Mouse (Mus musculus) forebrain, embryonic 15.5 days (tissue): Measurements from ENCODE around the gene Pcyox1. TPM values are rescaled to one million over a fixed set of nuclear protein-coding genes. Genes with fewer than 3 reads are reported as not detected.

Experiments
- ATAC-seq: fragments of 200-750 bp; cut with Nextera tagmentation; replicated peaks from 2 replicates; pipeline ENCODE4 v1.8.0; 2017; ENCODE audit warnings: mild to moderate bottlenecking, moderate TSS enrichment, moderate library complexity
- H3K27ac ChIP-seq: fragments of 300-500 bp; sonication (generic); replicated peaks from 2 replicates; pipeline ENCODE4 v1.5.1; 2015; ENCODE audit warnings: mild to moderate bottlenecking, inconsistent platforms
- H3K27me3 ChIP-seq: fragments of 300-500 bp; sonication (generic); 2 replicates; pipeline ENCODE4 v1.6.1; 2015; ENCODE audit warnings: inconsistent platforms
- H3K36me3 ChIP-seq: fragments of 300-500 bp; sonication (generic); 2 replicates; pipeline ENCODE4 v1.6.1; 2015; ENCODE audit warnings: mild to moderate bottlenecking, inconsistent platforms
- H3K4me1 ChIP-seq: fragments of 300-500 bp; sonication (generic); 2 replicates; pipeline ENCODE4 v1.6.1; 2015; ENCODE audit warnings: inconsistent platforms
- H3K4me2 ChIP-seq: fragments of 300-500 bp; sonication (generic); replicated peaks from 2 replicates; pipeline ENCODE4 v1.6.1; 2015; ENCODE audit warnings: mild to moderate bottlenecking, inconsistent platforms
- H3K4me3 ChIP-seq: fragments of 300-500 bp; sonication (generic); 2 replicates; pipeline ENCODE4 v1.5.1; 2015; ENCODE audit warnings: mild to moderate bottlenecking, inconsistent platforms
- H3K9ac ChIP-seq: fragments of 300-500 bp; sonication (generic); replicated peaks from 2 replicates; pipeline ENCODE4 v1.6.1; 2015; ENCODE audit warnings: mild to moderate bottlenecking, inconsistent platforms
- H3K9me3 ChIP-seq: fragments of 300-500 bp; sonication (generic); 2 replicates; pipeline ENCODE4 v1.6.1; 2016; ENCODE audit warnings: inconsistent platforms
- whole genome bisulfite sequencing: fragments of 180-500 bp; shearing (Covaris S2); methylation state at CpG from one replicate; pipeline ENCODE4 v1.1.7; 2015; ENCODE audit warnings: mixed read lengths; 5-methylcytosine and 5-hydroxymethylcytosine counted together
- polyA plus RNA-seq: library from polyadenylated mRNA; unstranded; fragments of >200 nt; fragmentation: Nextera tagmentation; extraction: Ambion mirVana; gene quantifications from 2 replicates; pipeline ENCODE4 v1.2.1, GENCODE M21; 2015

Pcyox1 gene
- polyA plus RNA-seq, 1 experiment from 2014 or later: 110 TPM

DNA sequence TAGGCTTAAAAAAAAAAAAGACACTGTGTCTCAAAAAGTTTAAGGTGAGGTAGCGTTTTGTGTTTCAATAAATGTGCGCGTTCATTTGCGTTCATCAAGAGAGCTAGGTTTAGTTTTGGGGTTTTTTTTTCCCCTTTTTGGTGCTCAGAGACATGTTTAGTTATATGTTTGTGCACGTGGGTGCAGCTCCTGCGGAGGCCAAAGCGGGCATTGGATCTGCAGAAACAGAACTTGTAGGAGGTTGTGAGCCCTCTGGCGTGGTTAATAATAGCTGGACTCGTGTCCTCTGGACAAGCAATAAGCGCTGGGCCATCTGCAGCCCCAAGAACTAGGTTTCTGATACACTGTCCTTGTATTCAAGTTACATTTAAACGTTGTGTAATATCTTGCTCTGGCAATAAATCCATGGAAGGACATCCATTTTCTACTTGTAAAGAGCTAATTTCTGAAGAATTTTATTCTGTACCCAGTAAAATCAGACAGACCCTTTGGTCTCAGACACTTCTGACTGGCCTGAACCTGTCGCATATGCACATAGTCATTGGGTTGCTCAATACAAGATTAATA is 24.9 kb downstream of the Pcyox1 start:
- WGBS: 5% methylated on average over 12 of the region's 12 CpGs
- Histone ChIP-seq H3K4me2 (peak overlapping the region; percentile 60), H3K9ac (peak overlapping the region; percentile 88), H3K27ac (peak overlapping the region; percentile 96), H3K9me3 (no peaks in the 10 kb centered on the region), H3K4me3 (peak overlapping the region; percentile 89), H3K36me3 (peaks cover 20% of the 10 kb centered on the region; the same call in 1 of the 2 replicates), H3K27me3 (no peaks in the 10 kb centered on the region), H3K4me1 (peaks cover 32% of the 10 kb centered on the region)
- no peak for ATAC-seq

DNA sequence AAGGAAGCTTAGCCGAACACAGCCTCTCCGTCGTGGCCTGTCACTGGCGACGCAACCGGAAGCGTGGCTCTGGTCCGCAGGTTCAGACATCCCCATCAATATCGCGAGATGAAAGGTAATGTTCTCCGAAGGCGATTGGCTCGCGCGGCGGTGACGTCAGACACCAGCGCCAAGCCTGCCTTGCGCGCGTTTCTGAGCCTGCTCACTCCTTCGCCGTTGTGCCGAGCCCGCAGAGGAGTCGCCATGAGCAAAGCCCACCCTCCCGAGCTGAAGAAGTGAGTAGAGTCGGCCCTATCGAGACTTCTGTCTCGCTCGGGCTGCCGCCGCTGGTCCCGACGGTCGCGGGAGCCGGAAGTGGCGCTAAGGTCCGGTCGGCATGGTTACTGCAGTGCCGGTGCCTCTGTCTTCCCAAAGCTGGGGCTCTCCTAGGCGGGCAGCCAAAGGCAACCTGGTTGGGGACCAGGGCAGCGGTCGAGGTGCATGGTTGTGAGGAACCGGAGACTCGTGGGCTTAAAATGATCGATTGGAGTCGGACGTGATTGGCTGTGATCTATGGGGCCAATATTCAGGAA is 25.5 kb downstream of the Pcyox1 start:
- Histone ChIP-seq H3K4me2 (peak overlapping the region; percentile 60), H3K27me3 (no peaks in the 10 kb centered on the region), H3K9ac (peak overlapping the region; percentile 88), H3K4me1 (peaks cover 38% of the 10 kb centered on the region), H3K9me3 (no peaks in the 10 kb centered on the region), H3K4me3 (peak overlapping the region; percentile 89), H3K27ac (peak overlapping the region; percentile 96), H3K36me3 (peaks cover 14% of the 10 kb centered on the region; the same call in 1 of the 2 replicates)
- peak; percentile 97 for ATAC-seq
- under 1% methylated on average over 50 of the region's 50 CpGs for WGBS

DNA sequence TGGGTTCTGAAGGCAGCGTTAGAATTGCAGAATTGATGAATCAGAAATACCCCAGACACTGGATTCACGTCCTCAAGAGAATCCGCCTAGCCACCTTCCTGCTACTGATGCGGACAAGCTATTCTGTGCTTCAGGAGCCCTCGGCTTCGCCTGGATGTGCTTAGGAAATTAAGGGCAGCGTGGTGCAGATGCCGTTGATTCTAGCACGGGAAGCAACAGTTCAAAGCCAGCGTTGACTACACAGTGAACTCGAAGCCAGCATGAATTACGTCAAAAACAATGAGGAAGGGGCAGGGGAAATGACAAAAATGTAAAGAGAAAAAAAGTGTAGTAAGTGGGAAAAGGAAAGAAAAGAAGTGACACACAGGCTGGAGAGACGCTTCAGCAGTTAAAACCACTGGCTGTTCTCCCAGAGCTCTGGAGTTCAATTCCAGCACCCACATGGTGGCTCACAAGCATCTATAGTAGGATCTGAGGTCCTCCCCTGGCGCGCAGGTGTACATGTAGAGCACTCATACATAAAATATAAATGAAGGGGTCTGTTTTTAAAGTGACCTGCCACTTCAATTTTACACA is 26.1 kb downstream of the Pcyox1 start, which contains the start of gene Snrpg:
Gene Snrpg (plus strand): TSS at position 541 of the 576 bp plus-strand sequence.
- peak within 1 kb of the TSS; percentile 89 for H3K4me3 ChIP-seq
- no peak; the same call in 1 of the 2 replicates for ATAC-seq
- no peaks in the 10 kb centered on the region for H3K9me3 ChIP-seq
- peak within 1 kb of the TSS; percentile 88 for H3K9ac ChIP-seq
- peak within 1 kb of the TSS; percentile 60 for H3K4me2 ChIP-seq
- no peaks in the 10 kb centered on the region for H3K27me3 ChIP-seq
- peak within 1 kb of the TSS; percentile 96 for H3K27ac ChIP-seq
- 16% methylated on average over 15 of the region's 15 CpGs for WGBS
- peaks cover 10% of the 10 kb centered on the region; the same call in 1 of the 2 replicates for H3K36me3 ChIP-seq
- H3K4me1 ChIP-seq: peaks cover 44% of the 10 kb centered on the region

DNA sequence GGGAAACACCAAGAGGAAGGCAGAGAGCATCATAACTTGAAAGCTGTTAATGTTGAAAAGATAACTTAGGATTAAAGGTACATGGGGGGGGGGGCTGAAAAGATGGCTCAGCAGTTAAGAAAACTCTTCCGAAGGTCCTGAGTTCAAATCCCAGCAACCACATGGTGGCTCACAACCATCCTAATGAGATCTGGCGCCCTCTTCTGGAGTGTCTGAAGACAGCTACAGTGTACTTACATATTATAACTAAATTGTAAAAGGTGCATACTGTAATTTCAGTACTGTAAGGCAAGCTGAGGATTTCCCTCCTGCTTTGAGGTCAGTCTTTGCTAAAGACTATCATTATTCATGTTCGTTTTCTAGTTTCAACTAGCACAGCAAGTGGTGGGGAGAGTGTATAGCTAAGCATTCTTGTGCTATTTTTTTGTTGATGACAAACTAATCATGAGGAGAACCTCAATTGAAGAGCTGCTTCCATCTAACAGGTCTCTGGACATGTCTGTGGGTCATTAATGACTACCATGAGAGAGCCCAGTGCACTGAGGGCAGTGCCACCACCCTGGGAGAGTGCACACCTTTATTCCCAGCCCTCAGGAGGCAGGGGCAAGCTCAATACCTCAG is 26.8 kb downstream of the Pcyox1 start:
- ATAC-seq: no peak
- H3K36me3 ChIP-seq: peaks cover 10% of the 10 kb centered on the region; the same call in 1 of the 2 replicates
- peak overlapping the region; percentile 88 for H3K9ac ChIP-seq
- WGBS: 66% methylated on average over 3 of the region's 3 CpGs
- H3K4me2 ChIP-seq: peak overlapping the region; percentile 60
- H3K9me3 ChIP-seq: no peaks in the 10 kb centered on the region
- H3K4me3 ChIP-seq: peak overlapping the region; percentile 89
- H3K27ac ChIP-seq: peak overlapping the region; percentile 96
- no peaks in the 10 kb centered on the region for H3K27me3 ChIP-seq
- peaks cover 44% of the 10 kb centered on the region for H3K4me1 ChIP-seq

DNA sequence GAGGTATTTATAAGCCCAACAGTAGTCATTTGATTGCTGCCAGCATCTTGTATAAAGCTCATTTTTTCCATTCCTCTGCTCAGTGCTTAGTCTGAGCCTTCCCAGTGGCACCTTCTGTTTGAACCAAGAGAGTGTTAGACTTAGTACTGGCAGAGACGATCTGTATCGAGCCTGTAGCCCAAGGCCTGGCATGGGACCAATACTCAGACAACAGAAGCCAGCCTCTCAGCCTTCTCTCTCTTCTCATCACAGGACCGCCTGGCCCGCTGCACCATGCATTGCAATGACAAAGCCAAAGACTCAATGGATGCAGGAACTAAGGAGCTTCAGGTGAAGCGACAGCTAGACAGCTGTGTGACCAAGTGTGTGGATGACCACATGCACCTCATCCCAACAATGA is 28.5 kb downstream of the Pcyox1 start:
- 74% methylated on average over 5 of the region's 5 CpGs for WGBS
- H3K27me3 ChIP-seq: no peaks in the 10 kb centered on the region
- no peak overlapping the region for H3K4me2 ChIP-seq
- H3K9ac ChIP-seq: no peak overlapping the region
- no peak for ATAC-seq
- H3K27ac ChIP-seq: no peak overlapping the region
- H3K4me1 ChIP-seq: peaks cover 42% of the 10 kb centered on the region
- peaks cover 10% of the 10 kb centered on the region; the same call in 1 of the 2 replicates for H3K36me3 ChIP-seq
- H3K9me3 ChIP-seq: no peaks in the 10 kb centered on the region
- H3K4me3 ChIP-seq: no peak overlapping the region

DNA sequence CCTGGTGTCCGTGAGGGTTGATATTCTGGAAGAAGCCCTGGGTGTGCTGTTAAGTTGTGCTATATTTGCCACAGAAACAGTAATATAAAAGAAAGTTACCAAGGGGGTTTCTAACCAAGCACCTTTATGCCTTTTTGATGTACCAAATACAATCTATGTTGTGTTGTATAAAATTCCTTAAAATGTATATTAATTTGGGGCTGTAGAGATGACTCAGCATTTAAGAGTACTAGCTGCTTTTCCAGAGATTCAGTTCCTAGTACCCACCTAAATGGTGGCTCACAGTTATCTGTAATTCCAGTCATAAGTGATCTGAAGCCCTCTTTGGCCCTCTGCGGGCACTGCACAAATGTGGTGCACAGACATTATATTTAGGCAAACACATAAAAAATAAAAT is 30.1 kb downstream of the Pcyox1 start:
- WGBS: 62% methylated on average over 2 of the region's 2 CpGs
- Histone ChIP-seq H3K4me1 (peaks cover 26% of the 10 kb centered on the region), H3K9me3 (no peaks in the 10 kb centered on the region), H3K9ac (no peak overlapping the region), H3K27me3 (no peaks in the 10 kb centered on the region), H3K27ac (peak overlapping the region; percentile 89; the same call in 1 of the 2 replicates), H3K4me2 (peak overlapping the region; percentile 82; the same call in 1 of the 2 replicates), H3K4me3 (peak overlapping the region; percentile 77; the same call in 1 of the 2 replicates), H3K36me3 (peaks cover 10% of the 10 kb centered on the region; the same call in 1 of the 2 replicates)
- ATAC-seq: no peak

DNA sequence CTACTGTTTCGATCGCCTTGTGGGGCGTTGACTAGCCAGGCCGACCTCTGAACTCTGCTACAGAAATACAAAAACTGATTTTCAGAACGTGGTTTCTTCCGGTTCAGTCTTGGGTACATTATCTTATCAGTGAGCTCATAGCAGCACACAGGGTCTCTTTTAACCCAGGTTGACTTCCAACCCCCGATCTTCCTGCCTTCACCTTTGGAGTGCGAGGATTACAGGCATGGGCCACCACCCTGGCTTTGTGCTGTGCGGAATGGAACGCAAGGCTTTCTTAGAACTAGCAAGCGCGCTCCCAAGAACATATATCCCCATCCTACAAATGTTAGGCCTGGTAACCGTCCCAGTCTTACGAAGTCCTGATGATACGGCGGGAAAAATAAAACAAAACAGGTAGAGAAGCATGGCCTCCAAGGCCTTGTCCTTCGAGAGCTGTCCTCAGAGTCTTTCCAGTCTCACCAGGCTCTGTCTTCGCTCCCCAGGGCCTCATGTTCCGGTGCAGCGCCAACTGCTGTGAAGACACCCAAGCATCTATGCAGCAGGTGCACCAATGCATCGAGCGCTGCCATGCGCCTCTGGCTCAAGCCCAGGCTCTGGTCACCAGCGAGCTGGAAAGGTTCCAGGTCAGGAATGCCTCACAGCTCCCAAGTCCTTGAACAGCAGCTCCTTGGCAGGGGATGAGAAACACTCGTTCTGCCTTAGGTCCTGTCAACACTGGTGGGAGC is 30.7 kb downstream of the Pcyox1 start:
- Histone ChIP-seq H3K27me3 (no peaks in the 10 kb centered on the region), H3K36me3 (peaks cover 10% of the 10 kb centered on the region; the same call in 1 of the 2 replicates), H3K4me1 (peaks cover 25% of the 10 kb centered on the region), H3K9me3 (no peaks in the 10 kb centered on the region), H3K9ac (peak overlapping the region; percentile 72), H3K4me2 (peak overlapping the region; percentile 82), H3K4me3 (peak overlapping the region; percentile 77), H3K27ac (peak overlapping the region; percentile 89)
- 31% methylated on average over 25 of the region's 25 CpGs for whole genome bisulfite sequencing
- ATAC-seq: 0 out of 2 replicates have a peak, but pooled peaks have one; percentile 1

DNA sequence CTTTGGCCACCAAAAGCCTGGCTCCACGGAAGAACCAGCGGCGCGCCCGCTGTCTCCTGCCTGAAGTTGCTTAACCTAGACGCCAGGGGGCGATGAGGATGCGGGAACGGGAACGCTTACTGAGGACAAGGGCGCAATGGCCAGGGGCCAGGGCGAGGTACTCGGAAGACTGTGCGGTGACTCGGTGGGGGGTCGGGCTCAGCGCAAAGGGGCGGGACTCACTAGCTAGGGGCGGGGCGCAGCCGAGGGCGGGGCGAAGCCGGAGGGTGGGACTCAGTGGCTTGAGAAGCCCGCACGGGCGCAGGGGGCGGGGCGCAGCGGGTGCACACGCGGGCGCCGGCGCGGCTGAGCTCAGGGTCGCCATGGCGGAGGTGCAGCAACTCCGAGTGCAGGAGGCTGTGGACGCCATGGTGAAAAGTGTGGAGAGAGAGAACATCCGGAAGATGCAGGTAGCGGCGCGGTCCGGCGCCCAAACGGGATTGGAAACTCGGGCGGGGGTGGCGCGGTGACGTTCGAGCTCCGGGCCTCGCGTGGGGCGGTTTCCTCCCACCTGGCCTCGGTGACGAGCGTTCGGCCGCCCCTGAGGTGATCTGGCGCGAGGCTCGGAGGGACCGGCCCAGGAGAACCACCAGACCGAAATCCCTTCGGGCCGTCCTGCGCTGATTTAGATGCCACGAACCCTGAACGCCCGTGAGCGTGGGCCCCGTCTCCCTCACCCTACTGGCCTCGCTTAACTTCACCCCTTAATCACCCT is 31.4 kb downstream of the Pcyox1 start, which contains the start of gene Fam136a:
Gene Fam136a (plus strand): TSS at position 276 of the 754 bp plus-strand sequence.
- under 1% methylated on average over 74 of the region's 76 CpGs for WGBS
- H3K9me3 ChIP-seq: no peaks in the 10 kb centered on the region
- peak within 1 kb of the TSS; percentile 77 for H3K4me3 ChIP-seq
- ATAC-seq: peak; percentile 91
- peak within 1 kb of the TSS; percentile 89 for H3K27ac ChIP-seq
- H3K4me2 ChIP-seq: peak within 1 kb of the TSS; percentile 82
- peak within 1 kb of the TSS; percentile 72 for H3K9ac ChIP-seq
- H3K4me1 ChIP-seq: peaks cover 20% of the 10 kb centered on the region
- peaks cover 10% of the 10 kb centered on the region; the same call in 1 of the 2 replicates for H3K36me3 ChIP-seq
- no peaks in the 10 kb centered on the region for H3K27me3 ChIP-seq

DNA sequence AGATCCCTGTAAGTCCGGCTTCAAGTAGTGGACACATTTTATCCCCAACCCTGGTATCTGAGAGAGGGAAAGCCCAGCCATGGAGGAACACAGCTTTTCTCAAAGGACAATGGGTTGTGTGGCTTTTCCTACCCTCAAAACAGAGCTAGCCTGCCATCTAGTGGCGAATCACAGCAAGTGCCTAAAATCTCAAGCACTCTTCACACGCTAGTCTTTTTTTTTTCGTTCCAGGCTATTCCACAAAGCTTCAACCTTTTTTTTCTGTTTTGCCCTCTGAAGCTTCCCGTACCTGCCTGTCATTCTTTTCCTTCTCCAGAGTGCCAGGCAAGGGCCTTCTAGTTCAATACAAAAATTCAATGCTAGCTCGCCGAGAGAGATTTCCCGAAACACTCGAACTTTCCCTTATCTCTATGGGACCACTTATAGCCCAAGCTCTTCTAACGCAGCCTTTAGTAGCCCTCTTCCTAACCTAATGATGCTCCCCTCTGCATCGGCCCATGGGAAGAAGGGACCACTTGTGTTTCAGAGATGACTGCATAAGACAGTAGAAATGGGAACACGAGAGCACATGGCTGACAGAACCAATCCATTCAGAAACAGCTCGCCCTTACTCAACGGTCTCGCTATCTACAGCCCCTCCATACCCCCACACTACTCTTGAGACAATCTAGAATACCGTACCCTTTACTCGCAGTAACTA is 32.4 kb downstream of the Pcyox1 start:
- under 1% methylated on average over 17 of the region's 17 CpGs for WGBS
- ATAC-seq: peak; percentile 62
- Histone ChIP-seq H3K9ac (peak overlapping the region; percentile 72), H3K9me3 (no peaks in the 10 kb centered on the region), H3K4me3 (peak overlapping the region; percentile 77), H3K27ac (peak overlapping the region; percentile 89), H3K36me3 (peaks cover 10% of the 10 kb centered on the region; the same call in 1 of the 2 replicates), H3K27me3 (no peaks in the 10 kb centered on the region), H3K4me1 (peaks cover 17% of the 10 kb centered on the region), H3K4me2 (peak overlapping the region; percentile 82)

DNA sequence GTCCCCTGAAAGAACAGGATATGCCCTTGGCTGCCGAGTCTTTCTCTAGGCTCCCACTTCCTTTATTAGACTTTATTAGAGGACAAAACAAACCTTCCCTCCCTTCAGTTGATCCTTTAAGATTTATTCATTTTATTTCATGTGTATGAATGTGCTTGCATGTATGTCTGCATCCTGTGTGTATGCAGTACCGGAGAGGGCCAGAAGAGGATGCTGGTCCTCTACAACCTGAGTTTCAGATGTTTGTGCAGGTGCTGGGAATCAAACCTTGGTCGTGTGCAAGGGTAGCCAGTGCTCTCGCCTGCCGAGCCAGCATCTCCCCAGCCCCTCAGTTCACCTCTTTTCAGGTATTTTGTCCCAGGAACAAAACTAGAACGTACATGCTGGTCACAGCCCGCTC is 35.6 kb downstream of the Pcyox1 start:
- no peak for ATAC-seq
- H3K4me1 ChIP-seq: peaks cover 8% of the 10 kb centered on the region
- 90% methylated on average over 7 of the region's 7 CpGs for WGBS
- no peaks in the 10 kb centered on the region for H3K36me3 ChIP-seq
- H3K9me3 ChIP-seq: no peaks in the 10 kb centered on the region
- H3K27ac ChIP-seq: no peak overlapping the region
- H3K9ac ChIP-seq: no peak overlapping the region
- H3K4me2 ChIP-seq: no peak overlapping the region
- no peak overlapping the region for H3K4me3 ChIP-seq
- no peaks in the 10 kb centered on the region for H3K27me3 ChIP-seq
